Mouse (Mus musculus) thymus, postnatal 36 days (tissue): ENCODE results near the gene Slc38a3.
A peak's percentile ranks its signal among the peaks of the same experiment; 100 is the strongest.

ENCODE experiments used
- DNase-seq, 2 experiments: peaks; one replicate each; pipeline ENCODE4 v3.0.0; 2022; ENCODE audit warnings: mixed read lengths in 2 of 2

The Slc38a3 gene

DNA sequence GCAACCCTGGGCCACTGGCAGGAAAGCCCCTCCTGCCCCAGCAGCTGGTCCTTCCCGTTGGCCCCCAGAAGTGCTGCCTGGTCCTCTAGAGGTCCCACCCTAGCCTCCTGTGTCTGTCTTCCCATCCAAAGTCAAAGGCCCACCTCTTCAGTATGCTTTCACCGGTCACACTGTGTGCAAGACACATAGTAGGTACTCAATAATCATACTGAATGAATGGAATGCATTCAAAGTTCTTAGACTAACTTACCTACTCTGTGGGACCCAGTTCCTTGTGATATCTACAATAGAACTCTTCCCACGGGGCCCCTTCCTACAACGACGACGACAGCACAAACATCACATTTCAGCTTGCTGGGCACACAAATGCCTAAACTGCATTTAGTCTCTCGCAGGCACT is 4.0 kb downstream of the Slc38a3 start:
- no peak for DNase-seq

DNA sequence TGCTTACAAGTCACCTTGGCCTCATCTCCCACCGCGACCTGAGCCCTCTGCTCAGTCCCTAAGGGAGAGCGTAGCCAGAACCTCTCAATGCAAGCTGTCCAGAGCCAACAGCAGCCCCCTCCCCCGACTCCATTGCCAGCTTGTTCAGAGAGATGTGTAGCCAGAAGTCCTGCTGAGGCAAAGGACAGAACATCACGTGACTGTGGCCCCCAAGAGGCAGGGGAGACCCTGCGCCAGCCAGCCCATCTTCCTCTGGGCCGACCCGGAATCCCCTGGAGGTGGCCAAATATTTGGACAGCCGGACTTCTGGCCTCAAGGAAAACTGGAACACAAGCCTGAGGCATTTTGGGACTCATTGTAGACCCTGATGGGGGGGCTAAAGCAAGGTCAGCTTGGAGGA is 5.8 kb downstream of the Slc38a3 start:
- no peak for DNase-seq

DNA sequence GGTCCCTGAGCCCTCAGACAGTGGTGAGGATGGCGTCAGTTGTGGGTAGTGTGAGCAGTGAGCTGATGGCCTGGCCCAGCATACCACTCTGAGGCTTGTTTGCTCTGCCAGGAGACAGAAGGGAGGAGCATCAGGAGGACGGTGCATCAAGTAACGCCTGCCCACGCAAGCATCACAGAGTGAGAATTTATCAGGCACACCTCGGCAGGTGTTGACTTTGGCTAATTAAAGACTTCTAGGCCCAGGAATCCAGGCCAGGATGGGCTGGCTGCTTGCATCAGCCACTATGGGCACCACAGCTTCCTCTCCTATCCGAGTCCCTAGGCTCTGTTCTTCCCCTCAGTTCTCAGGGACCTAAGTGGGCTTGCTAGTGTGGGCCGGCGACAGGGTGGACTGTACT is 7.0 kb downstream of the Slc38a3 start:
- DNase-seq: no peak

DNA sequence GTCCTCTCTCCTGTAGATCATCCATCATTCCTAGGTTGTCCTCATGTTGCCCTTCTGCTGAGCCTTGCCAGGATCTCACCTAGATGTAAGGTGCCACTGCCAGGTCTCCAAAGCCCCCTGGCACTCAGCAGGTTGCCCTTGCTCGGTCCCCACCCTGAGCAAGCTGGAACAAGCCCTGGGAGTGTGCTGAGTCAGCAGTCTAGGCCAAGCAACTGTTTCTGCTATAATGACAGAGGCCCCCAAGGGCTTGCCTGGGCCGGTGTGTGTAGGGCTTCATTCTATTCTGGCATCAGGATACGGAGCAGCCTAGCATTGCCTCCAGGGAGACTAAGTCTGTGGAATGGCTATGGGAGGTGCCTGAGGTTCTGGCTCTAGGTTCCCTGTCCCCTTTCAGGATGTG is 8.6 kb downstream of the Slc38a3 start:
- no peak for DNase-seq

DNA sequence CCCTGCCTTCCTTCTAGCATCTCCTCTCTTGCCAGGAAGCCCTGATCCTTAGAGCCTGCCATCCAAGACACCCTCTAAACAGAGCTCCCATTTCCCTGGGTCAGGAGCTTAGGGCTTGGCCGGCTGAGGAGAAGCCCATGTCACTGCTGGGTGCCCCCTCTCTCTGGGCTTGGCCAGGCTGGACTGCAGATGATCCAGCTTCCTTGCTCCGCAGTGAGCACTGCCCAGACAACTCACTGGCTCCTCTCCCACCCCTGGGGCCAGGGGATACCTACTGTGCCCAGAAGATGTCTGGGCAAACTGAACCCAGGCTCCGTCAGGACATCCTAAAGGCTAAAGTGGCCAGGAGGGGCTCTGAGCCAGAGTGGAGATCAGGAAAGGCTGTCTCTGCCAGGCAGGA is 9.4 kb downstream of the Slc38a3 start:
- no peak for DNase-seq

DNA sequence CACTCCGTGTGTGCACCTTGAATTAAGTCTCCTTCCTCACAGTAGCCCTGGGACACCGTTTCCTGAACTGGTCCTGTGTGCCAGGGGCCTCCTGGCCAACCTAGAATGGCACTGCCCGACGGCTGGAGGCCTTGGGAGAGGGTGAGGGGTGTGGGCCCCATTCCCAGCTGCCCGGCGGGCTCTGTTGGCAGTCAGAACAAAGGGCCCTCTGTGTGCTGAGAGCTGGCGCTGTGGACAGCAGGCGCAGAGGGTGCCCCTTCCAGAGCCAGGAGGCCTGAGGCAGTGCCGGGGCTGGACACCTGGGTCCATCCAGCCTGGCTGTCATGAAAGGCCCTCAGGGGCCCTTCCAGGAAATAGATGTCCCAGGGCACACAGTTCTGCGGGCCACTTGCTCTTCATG is 9.8 kb downstream of the Slc38a3 start:
- DNase-seq: no peak

DNA sequence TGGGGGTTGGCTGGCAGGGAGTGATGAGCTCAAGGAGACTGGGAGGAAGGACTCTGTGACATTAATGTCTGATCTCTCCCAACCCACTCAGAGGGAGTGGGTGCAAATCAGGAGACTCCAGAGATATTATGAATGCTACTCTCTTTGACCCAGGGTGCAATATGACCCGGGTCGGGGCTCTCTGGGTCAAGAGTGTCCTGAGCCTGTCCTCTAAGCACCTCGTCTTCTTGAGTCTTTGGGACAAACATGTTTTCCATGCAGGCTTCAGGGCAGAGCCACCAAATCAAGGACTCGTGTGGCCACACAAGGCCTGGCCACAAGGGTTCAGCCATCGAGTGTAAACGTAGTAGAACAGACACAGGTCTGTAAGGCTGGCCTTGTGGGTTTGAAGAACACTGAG is 11.2 kb downstream of the Slc38a3 start:
- DNase-seq: no peak

DNA sequence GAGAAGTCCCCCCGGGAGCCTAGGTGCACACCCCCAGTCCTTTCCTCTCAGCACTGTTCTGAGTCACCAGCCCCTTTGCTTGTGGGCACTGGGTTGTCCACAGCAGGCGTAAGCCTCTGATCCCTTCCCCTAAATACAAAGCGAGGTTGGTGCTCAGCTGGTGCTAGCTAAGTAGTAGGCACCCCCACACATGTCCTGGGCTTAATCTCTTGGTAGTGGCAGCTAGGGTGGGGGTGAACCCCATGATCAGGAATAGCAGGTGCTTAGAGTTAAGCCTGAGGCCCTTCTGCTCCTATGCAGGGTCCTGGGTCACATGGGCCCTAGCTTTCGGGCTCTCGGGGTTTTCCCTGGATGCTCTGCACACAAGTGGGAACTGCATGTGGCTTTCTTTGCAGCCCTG is 12.2 kb downstream of the Slc38a3 start:
- no peak for DNase-seq

DNA sequence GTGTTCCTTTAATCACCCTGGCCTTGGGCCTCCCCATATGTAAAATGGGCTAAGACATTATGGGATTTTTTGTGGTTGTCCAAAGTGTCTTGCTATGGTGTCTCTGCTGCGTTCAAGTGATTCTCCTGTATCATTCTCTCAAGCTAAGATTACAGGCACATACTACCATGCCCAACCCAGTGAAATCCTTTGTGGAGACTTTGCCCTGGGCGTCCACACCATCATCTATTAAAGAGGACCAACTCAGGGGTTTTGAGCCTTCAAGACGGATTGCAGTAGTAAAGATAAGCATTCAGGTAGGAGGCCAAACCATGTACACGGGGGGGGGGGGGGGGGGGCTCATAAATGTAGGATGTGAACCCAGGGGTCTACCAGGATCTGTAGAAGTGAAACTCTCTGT is 14.7 kb downstream of the Slc38a3 start:
- DNase-seq: no peak

DNA sequence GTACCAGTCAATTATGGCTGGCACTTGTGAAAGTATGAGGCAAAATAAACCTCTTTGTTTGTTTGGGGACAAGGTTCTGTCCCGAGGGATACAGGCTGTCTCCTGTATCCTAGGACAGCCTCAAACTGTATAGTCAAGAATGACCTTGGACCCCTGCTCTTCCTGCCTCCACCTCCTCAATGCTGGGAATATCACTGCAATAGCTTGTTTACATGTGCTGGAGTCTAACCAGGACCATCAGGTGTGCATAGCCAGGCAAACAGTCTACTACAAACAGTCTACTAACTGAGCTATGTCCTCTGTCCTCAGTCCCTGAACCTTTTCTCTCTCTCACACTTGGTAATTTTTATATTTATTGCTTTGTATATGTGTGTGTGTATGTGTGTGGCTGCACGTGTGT is 15.9 kb downstream of the Slc38a3 start:
- DNase-seq: no peak

DNA sequence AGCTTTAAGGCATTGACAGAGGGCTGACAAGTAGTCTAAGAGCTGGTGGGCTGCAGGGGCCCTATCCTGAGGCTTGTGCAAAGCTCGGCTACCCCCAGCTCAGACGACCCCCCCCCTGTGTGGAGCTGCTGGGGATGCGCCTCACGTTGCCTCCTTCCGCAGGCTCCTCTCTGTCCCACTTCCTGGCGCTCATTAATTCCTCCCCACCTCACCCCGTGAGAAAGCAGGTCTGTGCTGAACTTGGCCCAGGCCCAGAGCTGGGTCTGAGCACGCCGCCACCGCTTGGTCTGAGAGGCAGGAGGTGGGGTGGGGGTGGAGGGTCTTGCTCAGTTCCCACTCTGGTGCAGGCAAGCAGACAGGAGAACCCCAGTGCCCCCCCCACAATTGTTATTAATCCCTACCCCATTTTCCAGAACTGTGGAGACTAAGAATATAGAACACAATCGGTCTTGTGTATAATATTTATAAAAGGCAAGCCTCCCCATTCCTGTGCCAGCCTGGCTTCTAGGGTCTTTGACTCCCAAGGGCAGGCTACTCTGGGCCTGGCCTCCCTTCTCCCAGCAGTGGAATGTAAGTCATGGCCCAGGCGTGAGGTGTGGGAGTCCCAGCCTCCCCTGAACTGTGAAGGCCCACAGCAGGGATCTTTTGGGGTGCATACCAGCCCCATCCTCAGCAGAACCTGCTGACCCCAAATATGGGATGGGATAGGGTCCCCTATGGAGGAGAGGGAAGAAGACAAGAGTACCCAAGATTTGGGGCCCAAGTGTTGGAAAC is 18.4 kb downstream of the Slc38a3 start:
- no peak for DNase-seq

DNA sequence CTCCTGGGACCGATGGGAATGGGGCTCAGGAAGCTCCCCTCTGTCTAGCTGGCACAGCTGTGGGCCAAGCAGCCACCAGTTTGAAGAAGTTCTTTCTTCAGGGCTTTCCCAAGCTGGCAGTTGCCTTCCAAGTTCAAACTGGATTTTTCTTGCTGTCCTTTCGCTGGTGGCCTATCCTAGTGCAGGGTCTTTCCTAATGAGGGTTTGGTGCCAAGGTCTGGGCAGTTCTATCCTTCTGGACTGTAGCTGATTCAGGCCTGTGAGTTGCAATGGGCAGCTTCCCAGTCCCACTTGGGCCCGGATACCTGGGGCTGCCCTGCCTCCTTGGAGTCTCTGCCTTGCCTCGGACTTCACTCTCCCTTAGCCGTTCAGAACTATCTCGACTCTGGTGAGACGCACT is 19.1 kb downstream of the Slc38a3 start:
- DNase-seq: no peak

DNA sequence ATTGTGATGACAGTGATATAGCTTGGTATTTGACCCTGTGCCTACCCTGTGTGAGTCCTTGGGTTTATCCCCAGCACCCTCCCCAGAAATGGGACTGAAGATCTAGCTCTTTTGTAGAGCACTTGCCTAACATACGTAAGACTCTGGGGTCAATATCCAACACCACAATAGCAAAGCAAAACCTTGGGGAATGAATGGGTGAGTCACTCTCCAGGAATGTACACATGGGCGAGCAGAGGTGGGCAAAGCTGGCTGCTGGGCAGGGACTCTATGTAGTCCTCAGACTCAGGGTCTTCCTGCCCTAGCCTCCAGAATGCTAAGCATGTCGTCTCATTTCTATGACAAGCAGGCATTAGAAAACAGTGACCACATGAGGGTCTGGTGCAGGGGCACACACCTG is 20.6 kb downstream of the Slc38a3 start:
- DNase-seq: no peak

DNA sequence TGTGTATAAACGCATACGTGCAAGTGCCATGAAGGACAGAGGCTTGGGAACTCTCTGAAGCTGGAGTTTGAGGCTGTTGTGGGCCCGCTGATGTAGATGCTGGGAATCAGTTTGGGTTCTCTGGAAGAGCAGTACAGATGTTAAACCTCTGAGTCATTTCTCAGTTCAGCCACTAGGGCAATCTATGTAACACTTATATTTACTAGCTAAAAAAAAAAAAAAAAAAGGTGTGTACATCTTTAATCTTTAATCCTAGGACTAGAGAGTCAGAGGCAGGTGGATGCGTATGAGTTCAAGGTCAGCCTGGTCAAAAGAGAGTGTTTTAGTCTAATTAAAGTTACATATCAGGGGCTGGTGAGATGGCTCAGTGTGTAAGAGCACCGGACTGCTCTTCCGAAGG is 22.4 kb downstream of the Slc38a3 start:
- no peak for DNase-seq

DNA sequence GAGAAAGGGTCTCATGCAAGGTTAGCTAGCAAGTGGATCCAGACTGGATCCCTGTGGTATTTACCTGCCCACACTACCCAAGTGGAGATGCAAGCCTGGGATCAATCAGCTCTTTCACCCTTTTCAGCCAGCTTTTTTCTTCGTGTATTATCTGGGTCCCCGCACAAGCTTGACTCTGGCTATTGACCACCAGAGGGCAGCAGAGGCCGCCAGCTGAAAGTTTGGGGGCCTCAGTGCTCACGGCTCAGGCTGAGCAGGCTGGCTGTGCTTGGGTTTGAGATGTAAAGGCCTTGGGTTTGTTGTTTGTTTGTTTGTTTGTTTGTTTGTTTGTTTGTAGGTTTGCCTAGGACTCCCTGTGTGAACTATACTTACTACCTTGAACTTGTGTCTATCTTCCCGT is 23.8 kb downstream of the Slc38a3 start:
- DNase-seq: peak; percentile 75 to 76

DNA sequence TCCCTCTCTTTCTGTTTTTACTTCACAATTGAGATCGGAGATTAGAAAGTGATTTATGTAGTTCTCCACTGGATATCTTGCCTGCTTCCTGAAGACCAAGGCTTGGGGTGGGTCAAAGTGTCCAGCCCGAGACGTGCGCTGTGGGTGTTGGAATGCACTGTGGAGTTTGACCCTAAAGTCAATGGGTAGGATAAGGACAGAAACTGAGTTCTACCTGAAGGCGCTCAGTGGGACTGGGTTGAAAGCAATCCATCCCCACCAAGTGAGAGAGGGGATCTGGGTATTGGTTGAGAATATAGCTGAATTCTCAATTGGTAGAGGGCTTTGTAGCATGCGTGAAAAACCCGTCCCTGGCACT is 24.2 kb downstream of the Slc38a3 start:
- no peak for DNase-seq

DNA sequence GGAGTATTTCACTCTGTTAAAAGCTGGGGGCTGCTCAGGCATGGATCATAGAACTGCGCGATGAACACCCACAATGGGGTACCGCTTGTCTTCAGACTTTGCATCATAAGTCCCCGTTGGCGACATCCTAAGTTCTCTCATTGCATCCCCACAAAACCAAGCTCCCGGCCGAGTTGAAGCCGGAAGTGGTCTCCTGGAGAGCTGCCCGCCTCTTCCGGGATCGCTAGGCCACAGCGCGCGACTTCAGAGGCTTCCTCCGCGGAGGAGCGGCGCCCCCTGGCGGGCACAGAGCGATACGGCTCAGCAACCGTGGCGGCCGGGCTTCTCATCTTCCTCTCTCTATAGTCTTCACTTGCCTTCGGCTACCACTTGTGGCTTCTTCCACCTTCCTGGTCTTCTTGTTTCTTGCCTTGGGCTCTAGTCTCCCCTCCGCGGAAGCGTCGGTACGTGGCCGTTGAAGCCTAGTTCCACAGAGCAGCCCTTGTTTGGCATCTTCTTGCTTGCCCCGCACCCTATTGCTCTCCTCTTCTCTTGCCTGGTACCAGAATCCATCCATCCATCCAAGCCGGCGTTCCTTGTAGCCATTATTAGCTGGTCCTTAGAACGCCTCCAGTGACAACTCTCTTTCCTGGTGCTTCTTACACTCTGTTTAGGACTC is 24.7 kb downstream of the Slc38a3 start:
- DNase-seq: peak; percentile 92 to 94

DNA sequence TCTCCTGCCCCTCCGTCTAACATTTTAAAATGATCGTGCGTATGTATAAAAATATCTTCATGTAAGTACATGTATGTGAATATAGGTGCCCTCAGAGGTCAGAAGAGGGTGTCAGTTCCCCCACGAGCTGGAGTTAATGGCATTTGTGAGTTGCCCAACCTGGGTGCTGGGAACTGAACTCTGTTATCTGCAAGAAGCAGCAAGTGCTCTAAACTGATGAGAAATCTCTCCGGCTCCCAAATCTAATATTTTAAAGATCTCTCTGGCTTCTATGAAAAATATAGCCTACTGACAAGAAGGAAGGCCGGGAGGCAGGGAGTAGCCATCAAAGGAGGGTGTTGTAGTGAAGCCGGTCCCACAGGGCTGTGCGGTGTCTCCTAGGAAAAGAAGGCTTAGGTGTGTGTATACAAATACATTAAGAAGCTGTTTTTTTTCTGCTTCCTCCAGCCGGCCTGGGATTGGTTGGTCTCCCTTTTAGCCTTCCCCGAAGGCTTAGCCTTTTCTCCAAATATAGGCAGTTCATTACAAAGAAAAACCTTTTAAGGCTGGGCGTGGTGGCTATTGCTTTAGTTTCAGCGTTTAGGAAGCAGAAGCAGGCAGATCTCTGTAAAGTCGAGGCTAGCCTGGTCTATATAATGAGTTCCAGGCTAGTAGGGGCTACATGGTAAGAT is 25.7 kb downstream of the Slc38a3 start:
- DNase-seq: no peak

DNA sequence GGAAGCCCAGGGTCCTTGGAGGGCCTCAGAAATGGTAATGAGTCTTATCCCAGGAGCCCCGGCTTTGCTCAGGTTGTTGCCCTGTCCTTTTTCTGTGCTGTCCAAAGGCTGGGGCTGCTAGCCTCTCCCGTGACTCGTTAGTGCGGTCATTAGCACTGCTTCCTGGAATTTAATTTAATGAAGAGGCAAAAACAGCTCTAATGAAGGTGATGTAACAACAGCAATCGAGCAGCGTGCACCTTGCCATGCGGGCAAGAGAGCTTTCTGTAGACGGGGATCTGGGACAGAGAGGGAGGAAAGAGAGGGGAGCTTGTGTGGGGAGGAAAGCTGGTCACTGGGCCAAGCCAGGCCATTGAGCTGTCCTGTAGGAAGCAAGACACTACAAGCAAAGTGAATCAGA is 27.7 kb downstream of the Slc38a3 start:
- DNase-seq: no peak

DNA sequence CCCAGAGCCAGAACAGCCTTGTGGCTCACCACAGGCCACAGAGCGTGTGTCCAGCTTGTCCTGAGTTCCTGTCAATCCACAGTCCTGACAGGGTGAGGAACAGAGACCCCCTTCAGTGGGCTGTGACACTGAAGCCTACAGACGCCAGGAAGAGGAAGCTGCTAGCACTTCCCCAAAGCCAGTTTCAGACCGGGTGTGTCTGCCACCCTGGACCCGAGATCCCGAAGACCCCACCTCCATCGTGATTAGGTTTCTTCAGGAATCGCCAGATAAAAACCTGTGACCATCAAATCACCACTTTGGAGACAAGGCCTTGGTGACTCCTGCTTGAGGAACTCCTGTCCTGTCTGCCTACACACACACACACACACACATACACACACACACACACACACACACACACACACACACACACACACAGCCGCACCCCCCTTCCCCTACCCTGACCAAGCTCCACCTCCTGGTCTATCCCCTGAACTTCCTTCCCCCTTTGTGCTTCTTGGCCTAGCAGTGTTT is 29.0 kb downstream of the Slc38a3 start:
- peak; percentile 53 to 54 for DNase-seq

DNA sequence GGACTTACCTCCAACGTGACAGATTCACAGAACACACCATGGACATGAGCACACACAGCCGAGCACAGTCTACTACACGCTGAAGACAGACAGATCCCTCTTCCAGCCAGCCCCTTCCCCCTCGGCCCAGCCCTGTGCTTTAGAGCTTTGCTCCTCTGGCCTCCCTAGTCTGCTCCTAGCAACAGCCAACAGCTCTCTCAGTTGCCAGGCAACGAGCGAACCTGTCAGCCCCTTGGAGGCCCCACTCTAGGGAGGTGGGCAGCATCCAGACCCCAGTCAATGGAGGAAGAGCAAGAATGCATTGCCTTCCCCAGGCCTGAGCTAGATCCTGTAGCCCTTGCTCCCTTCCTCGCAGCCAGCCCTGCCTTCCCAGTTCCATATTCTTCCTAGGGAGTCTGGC is 32.3 kb downstream of the Slc38a3 start:
- DNase-seq: no peak

DNA sequence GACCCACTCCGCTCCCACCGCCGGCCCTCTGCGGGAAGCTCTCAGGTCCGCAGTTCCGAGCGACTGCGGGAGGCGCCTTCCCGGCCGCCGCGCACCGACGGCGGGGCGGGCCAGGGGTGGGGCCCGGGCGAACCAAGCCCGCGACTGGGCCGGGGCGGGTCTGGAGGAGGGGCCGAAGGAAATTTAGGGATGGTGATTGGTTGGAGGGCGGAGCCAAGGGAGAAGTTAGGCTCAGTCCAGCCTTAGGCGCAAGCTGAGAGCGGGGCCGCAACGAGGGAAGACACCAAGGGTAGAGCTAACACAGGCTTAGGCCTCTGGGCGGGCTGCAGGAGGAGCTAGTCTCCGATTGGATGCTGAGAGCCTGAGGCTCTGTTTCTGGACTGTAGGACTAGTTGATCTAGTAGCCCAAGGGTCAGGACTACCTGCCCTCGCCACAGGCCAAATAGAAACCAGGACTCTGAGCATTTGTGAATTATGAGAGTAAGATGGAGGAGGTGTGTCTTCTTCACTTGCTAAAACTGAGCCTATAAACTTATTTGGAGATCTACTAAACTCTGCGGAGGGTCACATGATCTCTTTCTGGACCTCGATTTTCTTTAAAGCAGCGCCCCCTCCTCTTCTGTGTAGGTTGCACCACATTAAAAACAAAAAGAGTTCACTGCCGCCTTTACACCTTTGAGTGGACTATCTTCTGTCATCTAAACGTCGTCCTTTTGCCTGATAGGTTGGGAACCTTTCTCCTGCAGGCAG is 33.9 kb downstream of the Slc38a3 start, which contains the start of gene Gnai2:
Gene Gnai2 (minus strand): TSS at position 89 of the 750 bp plus-strand sequence.
- DNase-seq: peak; percentile 97 to 98
